Mouse (Mus musculus): Measurements from ENCODE around the gene S100b.

- TF ChIP-seq CTCF (IDR thresholded peaks at IDR 0.05; ENCODE audit: low read depth), result no peak
- no peak for TF ChIP-seq EP300 (IDR thresholded peaks at IDR 0.05; ENCODE audit: low read depth)
Observed at GRCm38 (mm10) chr10:76209241-76209640, 44.4 kb upstream of the S100b start.
